Mouse (Mus musculus) kidney, adult 2 months (tissue): Measurements from ENCODE around the gene Olfr1451.
"Not testable (repeated sequence)": the region's sequence is repeated elsewhere in the genome, so short reads cannot be mapped to it uniquely, and the experiment has no call there.

Experiments used
- CTCF ChIP-seq: fragments of 200-500 bp; conservative IDR thresholded peaks from 2 replicates; pipeline ENCODE4 v1.5.1; 2011; ENCODE audit warnings: low read depth, mild to moderate bottlenecking, control low read depth, low read length, moderate library complexity, mixed read lengths; ENCODE audit not compliant: insufficient read depth, insufficient read length
- POLR2A ChIP-seq: fragments of 200-500 bp; IDR thresholded peaks from one replicate; pipeline ENCODE4 v1.6.1; 2011; ENCODE audit warnings: low read depth, low read length, control low read depth

DNA sequence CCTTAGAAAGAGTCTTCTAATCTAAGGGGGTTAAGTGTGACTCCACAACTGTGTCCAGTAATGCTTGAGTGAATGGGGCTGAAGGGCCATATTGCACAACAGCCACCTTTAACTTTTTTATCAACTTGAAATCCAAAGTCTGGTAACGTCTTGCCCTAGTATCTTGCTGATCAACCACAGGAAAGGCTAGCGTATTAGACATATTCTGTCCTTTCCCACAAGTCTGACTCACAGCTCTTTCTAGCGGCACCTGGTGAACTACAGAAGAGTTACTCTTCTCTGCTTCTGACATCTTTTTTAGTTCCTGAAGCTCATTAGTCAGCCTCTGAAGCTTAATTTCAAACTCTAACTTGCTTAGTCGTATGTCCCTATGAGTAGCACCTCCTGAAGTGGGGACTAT lies 2.5 kb upstream of the Olfr1451 start:
- not testable (repeated sequence) for TF ChIP-seq POLR2A, CTCF
